Mouse (Mus musculus): ENCODE measurements around the gene Snd1. TPM values are rescaled to one million over a fixed set of nuclear protein-coding genes. Genes with fewer than 3 reads are reported as not detected.

The Snd1 gene
- polyA plus RNA-seq, 1 experiment from 2014 or later = 113 TPM

DNA sequence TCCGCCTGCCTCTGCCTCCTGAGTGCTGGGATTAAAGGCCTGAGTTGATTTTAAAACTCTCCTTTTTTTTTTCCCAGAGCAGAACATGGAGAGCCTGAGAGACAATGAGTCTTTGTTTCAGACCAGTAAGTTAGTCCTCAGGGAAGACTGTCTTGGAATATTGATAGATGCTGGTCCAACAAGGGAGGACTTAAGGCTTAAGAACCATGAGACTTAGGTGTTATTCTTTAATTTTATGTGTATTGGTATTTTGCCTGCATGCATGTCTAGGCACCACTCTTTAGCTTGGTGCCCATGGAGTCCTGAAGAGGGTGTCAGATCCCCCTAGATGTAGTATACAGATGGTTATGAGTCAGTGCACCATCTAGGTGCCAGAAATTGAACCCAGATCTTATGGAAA, 199.7 kb downstream of the Snd1 start:
- Histone ChIP-seq H3K4me2 (replicated peaks; ENCODE audit: low read depth, low read length) (no peak overlapping the region), H3K27me3 (ENCODE audit: control insufficient read depth, insufficient read depth, low read length) (no peaks in the 10 kb centered on the region), H3K27ac (ENCODE audit: low read length) (no peak overlapping the region), H3K4me1 (ENCODE audit: control insufficient read depth, insufficient read depth, low read length) (no peaks in the 10 kb centered on the region), H3K4me3 (ENCODE audit: low read depth, low read length) (no peak overlapping the region), H3K36me3 (ENCODE audit: control insufficient read depth, insufficient read depth, low read length) (no peaks in the 10 kb centered on the region; the same call in 1 of the 2 replicates), H3K9me3 (ENCODE audit: control insufficient read depth, low read depth, low read length) (no peaks in the 10 kb centered on the region), H3K9ac (replicated peaks; ENCODE audit: low read depth, low read length) (no peak overlapping the region)
- no peak for ATAC-seq (ENCODE audit: insufficient number of reproducible peaks, insufficient read depth, low FRiP score, low read depth)
- 100% methylated on average over 1 of the region's 1 CpGs for WGBS

DNA sequence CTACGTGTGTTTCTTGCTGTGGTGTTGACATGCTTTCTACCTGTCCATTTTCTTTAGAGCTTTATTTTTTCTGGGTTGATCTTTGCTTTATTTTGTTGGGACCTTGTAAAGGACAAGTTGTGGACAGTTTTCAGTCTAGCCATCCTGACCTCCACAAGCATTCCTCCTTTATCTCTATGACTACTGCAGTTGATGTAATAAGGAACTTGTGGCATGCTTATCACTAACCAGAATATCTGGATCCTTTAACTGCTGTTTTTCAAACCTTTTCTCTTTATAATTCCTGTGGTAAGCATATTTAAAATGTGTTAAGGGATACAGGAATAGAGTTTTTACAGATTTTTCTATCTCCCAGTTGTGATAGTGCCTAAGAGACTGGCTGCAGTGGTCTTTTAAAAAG, 204.0 kb downstream of the Snd1 start:
- H3K27me3 ChIP-seq (ENCODE audit: control insufficient read depth, insufficient read depth, low read length) = no peaks in the 10 kb centered on the region
- no peaks in the 10 kb centered on the region for H3K9me3 ChIP-seq (ENCODE audit: control insufficient read depth, low read depth, low read length)
- WGBS = 91% methylated on average over 1 of the region's 1 CpGs
- no peaks in the 10 kb centered on the region for H3K36me3 ChIP-seq (ENCODE audit: control insufficient read depth, insufficient read depth, low read length)
- ATAC-seq (ENCODE audit: insufficient number of reproducible peaks, insufficient read depth, low FRiP score, low read depth) = no peak
- no peak overlapping the region for H3K9ac ChIP-seq (replicated peaks; ENCODE audit: low read depth, low read length)
- no peak overlapping the region for H3K4me2 ChIP-seq (replicated peaks; ENCODE audit: low read depth, low read length)
- H3K4me1 ChIP-seq (ENCODE audit: control insufficient read depth, insufficient read depth, low read length) = peaks cover 10% of the 10 kb centered on the region
- H3K4me3 ChIP-seq (ENCODE audit: low read depth, low read length) = no peak overlapping the region
- H3K27ac ChIP-seq (ENCODE audit: low read length) = no peak overlapping the region

- no peak for ATAC-seq (ENCODE audit: insufficient number of reproducible peaks, insufficient read depth, low FRiP score, low read depth)
- Histone ChIP-seq H3K27ac (ENCODE audit: low read length) (no peak overlapping the region), H3K9ac (replicated peaks; ENCODE audit: low read depth, low read length) (no peak overlapping the region), H3K9me3 (ENCODE audit: control insufficient read depth, low read depth, low read length) (no peaks in the 10 kb centered on the region), H3K36me3 (ENCODE audit: control insufficient read depth, insufficient read depth, low read length) (no peaks in the 10 kb centered on the region), H3K4me2 (replicated peaks; ENCODE audit: low read depth, low read length) (no peak overlapping the region), H3K27me3 (ENCODE audit: control insufficient read depth, insufficient read depth, low read length) (no peaks in the 10 kb centered on the region), H3K4me1 (ENCODE audit: control insufficient read depth, insufficient read depth, low read length) (peaks cover 10% of the 10 kb centered on the region), H3K4me3 (ENCODE audit: low read depth, low read length) (no peak overlapping the region)
- WGBS = 82% methylated on average over 4 of the region's 4 CpGs
These were observed 205.6 kb downstream of the Snd1 start for GRCm38 (mm10) chr6:28680537-28680936.

GRCm38 (mm10) chr6:28681521-28682457, 206.8 kb downstream of the Snd1 start:
- ATAC-seq (ENCODE audit: insufficient number of reproducible peaks, insufficient read depth, low FRiP score, low read depth) = no peak
- 63% methylated on average over 8 of the region's 8 CpGs for WGBS
- H3K27ac ChIP-seq (ENCODE audit: low read length) = no peak overlapping the region
- H3K4me1 ChIP-seq (ENCODE audit: control insufficient read depth, insufficient read depth, low read length) = peaks cover 10% of the 10 kb centered on the region
- H3K4me3 ChIP-seq (ENCODE audit: low read depth, low read length) = no peak overlapping the region
- no peaks in the 10 kb centered on the region for H3K36me3 ChIP-seq (ENCODE audit: control insufficient read depth, insufficient read depth, low read length)
- H3K9ac ChIP-seq (replicated peaks; ENCODE audit: low read depth, low read length) = no peak overlapping the region
- no peak overlapping the region for H3K4me2 ChIP-seq (replicated peaks; ENCODE audit: low read depth, low read length)
- H3K9me3 ChIP-seq (ENCODE audit: control insufficient read depth, low read depth, low read length) = no peaks in the 10 kb centered on the region
- no peaks in the 10 kb centered on the region for H3K27me3 ChIP-seq (ENCODE audit: control insufficient read depth, insufficient read depth, low read length)

DNA sequence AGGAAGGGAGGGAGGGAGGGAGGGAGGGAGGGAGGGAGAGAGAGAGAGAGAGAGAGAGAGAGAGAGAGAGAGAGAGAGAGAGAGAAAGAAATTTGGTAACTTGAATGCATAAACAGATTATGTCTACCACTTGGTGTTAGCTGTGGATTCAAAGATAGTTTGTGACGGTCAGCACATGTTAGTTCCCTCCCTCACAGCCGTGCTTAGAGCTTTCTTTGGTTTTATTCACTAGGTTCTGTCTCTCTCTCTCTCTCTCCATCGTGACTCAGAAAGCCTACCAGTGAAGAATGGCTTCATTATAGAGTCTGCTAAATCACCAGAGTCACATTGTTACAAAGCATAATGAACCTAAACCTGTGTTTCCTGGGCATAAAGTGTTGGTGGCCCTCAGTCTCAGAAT, 210.1 kb downstream of the Snd1 start:
- peaks cover 10% of the 10 kb centered on the region for H3K4me1 ChIP-seq (ENCODE audit: control insufficient read depth, insufficient read depth, low read length)
- no peaks in the 10 kb centered on the region for H3K9me3 ChIP-seq (ENCODE audit: control insufficient read depth, low read depth, low read length)
- H3K9ac ChIP-seq (replicated peaks; ENCODE audit: low read depth, low read length) = no peak overlapping the region
- no peaks in the 10 kb centered on the region for H3K27me3 ChIP-seq (ENCODE audit: control insufficient read depth, insufficient read depth, low read length)
- H3K4me3 ChIP-seq (ENCODE audit: low read depth, low read length) = no peak overlapping the region
- no peak overlapping the region for H3K27ac ChIP-seq (ENCODE audit: low read length)
- no peak for ATAC-seq (ENCODE audit: insufficient number of reproducible peaks, insufficient read depth, low FRiP score, low read depth)
- H3K36me3 ChIP-seq (ENCODE audit: control insufficient read depth, insufficient read depth, low read length) = no peaks in the 10 kb centered on the region
- 77% methylated on average over 3 of the region's 3 CpGs for WGBS
- H3K4me2 ChIP-seq (replicated peaks; ENCODE audit: low read depth, low read length) = no peak overlapping the region

- Histone ChIP-seq H3K27ac (ENCODE audit: low read length) (no peak overlapping the region), H3K4me1 (ENCODE audit: control insufficient read depth, insufficient read depth, low read length) (peaks cover 10% of the 10 kb centered on the region), H3K36me3 (ENCODE audit: control insufficient read depth, insufficient read depth, low read length) (no peaks in the 10 kb centered on the region), H3K27me3 (ENCODE audit: control insufficient read depth, insufficient read depth, low read length) (no peaks in the 10 kb centered on the region), H3K9ac (replicated peaks; ENCODE audit: low read depth, low read length) (no peak overlapping the region), H3K4me3 (ENCODE audit: low read depth, low read length) (no peak overlapping the region), H3K4me2 (replicated peaks; ENCODE audit: low read depth, low read length) (no peak overlapping the region), H3K9me3 (ENCODE audit: control insufficient read depth, low read depth, low read length) (no peaks in the 10 kb centered on the region)
- ATAC-seq (ENCODE audit: insufficient number of reproducible peaks, insufficient read depth, low FRiP score, low read depth) = no peak
- 92% methylated on average over 5 of the region's 5 CpGs for WGBS
These were observed 210.8 kb downstream of the Snd1 start for GRCm38 (mm10) chr6:28685745-28686144.

- H3K9ac ChIP-seq (replicated peaks; ENCODE audit: low read depth, low read length) = no peak overlapping the region
- no peaks in the 10 kb centered on the region for H3K36me3 ChIP-seq (ENCODE audit: control insufficient read depth, insufficient read depth, low read length)
- no peak overlapping the region for H3K4me2 ChIP-seq (replicated peaks; ENCODE audit: low read depth, low read length)
- no peak overlapping the region for H3K27ac ChIP-seq (ENCODE audit: low read length)
- H3K27me3 ChIP-seq (ENCODE audit: control insufficient read depth, insufficient read depth, low read length) = no peaks in the 10 kb centered on the region
- no peaks in the 10 kb centered on the region for H3K9me3 ChIP-seq (ENCODE audit: control insufficient read depth, low read depth, low read length)
- no peak for ATAC-seq (ENCODE audit: insufficient number of reproducible peaks, insufficient read depth, low FRiP score, low read depth)
- H3K4me1 ChIP-seq (ENCODE audit: control insufficient read depth, insufficient read depth, low read length) = no peaks in the 10 kb centered on the region
- H3K4me3 ChIP-seq (ENCODE audit: low read depth, low read length) = no peak overlapping the region
- WGBS = 86% methylated on average over 5 of the region's 5 CpGs
These were observed 212.8 kb downstream of the Snd1 start for GRCm38 (mm10) chr6:28687776-28688175.

DNA sequence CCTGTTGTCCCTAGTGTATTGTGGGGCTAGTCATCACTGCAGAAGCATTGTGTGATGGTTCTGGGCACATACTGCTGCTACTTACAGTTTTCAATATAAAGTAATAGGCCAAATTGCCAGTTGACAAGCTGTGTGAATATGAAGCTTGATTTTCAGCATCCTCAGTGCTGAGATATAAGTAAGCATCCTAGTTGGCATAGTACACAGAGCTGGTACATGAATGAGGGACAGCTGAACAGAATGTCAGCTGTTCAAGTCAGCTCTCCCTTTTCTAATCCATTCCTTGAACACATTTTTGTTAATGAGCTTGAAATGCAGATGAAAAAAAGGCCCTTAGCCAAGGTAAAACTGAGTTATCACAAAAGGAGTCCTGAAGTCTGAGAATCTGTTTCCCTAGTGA, 217.7 kb downstream of the Snd1 start:
- ATAC-seq (ENCODE audit: insufficient number of reproducible peaks, insufficient read depth, low FRiP score, low read depth) = no peak
- no peaks in the 10 kb centered on the region for H3K27me3 ChIP-seq (ENCODE audit: control insufficient read depth, insufficient read depth, low read length)
- H3K36me3 ChIP-seq (ENCODE audit: control insufficient read depth, insufficient read depth, low read length) = no peaks in the 10 kb centered on the region
- no peak overlapping the region for H3K27ac ChIP-seq (ENCODE audit: low read length)
- H3K4me2 ChIP-seq (replicated peaks; ENCODE audit: low read depth, low read length) = no peak overlapping the region
- no peak overlapping the region for H3K9ac ChIP-seq (replicated peaks; ENCODE audit: low read depth, low read length)
- no peaks in the 10 kb centered on the region for H3K4me1 ChIP-seq (ENCODE audit: control insufficient read depth, insufficient read depth, low read length)
- no peak overlapping the region for H3K4me3 ChIP-seq (ENCODE audit: low read depth, low read length)
- H3K9me3 ChIP-seq (ENCODE audit: control insufficient read depth, low read depth, low read length) = no peaks in the 10 kb centered on the region

- Histone ChIP-seq H3K9me3 (ENCODE audit: control insufficient read depth, low read depth, low read length) (no peaks in the 10 kb centered on the region), H3K27ac (ENCODE audit: low read length) (no peak overlapping the region), H3K36me3 (ENCODE audit: control insufficient read depth, insufficient read depth, low read length) (no peaks in the 10 kb centered on the region), H3K4me1 (ENCODE audit: control insufficient read depth, insufficient read depth, low read length) (no peaks in the 10 kb centered on the region), H3K9ac (replicated peaks; ENCODE audit: low read depth, low read length) (no peak overlapping the region), H3K27me3 (ENCODE audit: control insufficient read depth, insufficient read depth, low read length) (no peaks in the 10 kb centered on the region), H3K4me2 (replicated peaks; ENCODE audit: low read depth, low read length) (no peak overlapping the region), H3K4me3 (ENCODE audit: low read depth, low read length) (no peak overlapping the region)
- no peak for ATAC-seq (ENCODE audit: insufficient number of reproducible peaks, insufficient read depth, low FRiP score, low read depth)
- whole genome bisulfite sequencing = 85% methylated on average over 3 of the region's 3 CpGs
These were observed 222.3 kb downstream of the Snd1 start for GRCm38 (mm10) chr6:28697214-28697613.
